Comparison of ENCODE assay signal across 10 mouse cellular contexts in the genomic region with DNA sequence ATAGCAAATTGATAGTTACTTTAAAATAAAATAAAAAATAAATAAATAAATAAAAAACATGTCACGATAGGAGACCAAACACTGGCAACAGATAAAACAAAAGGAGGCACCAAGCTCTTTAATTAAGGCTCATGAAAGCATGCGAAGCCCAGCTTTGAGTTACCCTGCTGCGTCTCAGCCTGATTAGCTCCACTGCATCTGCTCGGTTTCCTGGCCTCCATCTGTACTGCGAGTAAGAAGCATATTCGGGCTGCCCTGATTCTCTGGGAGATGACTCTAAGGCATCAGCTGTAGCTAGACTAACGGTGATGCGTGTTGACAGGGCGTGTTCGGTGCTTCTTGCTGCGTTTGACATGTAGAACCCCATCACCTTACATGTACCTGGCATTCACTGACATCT.
DNase-seq lines count a peak whose midpoint lies in the region; ATAC-seq lines count a peak whose summit lies in the region.
"Had no signal": no experiment of that assay in that cellular context is flagged by ENCODE, and none has a peak within 500 bp of the region (broad histone marks: within the 10 kb centered on the region; RNA-seq: fewer than 3 reads in every experiment).

No protein-coding gene starts in this region.

- no peaks in the 10 kb centered on the region for H3K9me3 ChIP-seq in forebrain, embryonic 15.5 days
- no peaks in the 10 kb centered on the region for H3K9me3 ChIP-seq in liver, embryonic 11.5 days (ENCODE audit: control insufficient read depth, low read length)
- H3K9me3 ChIP-seq: heart, embryonic 13.5 days had no signal

- peak; percentile 87 for ATAC-seq in forebrain, embryonic 15.5 days (replicated peaks)
- ATAC-seq in liver, embryonic 11.5 days (replicated peaks; ENCODE audit: low FRiP score), result no peak
- ATAC-seq: Patski had no signal

- no peaks in the 10 kb centered on the region for H3K27me3 ChIP-seq in forebrain, embryonic 15.5 days
- H3K27me3 ChIP-seq in liver, embryonic 11.5 days (replicated peaks; ENCODE audit: control insufficient read depth, insufficient read depth, low read length), result no peaks in the 10 kb centered on the region
- H3K27me3 ChIP-seq: heart, embryonic 13.5 days; Patski had no signal

- no peak overlapping the region for H3K4me2 ChIP-seq in forebrain, embryonic 15.5 days (replicated peaks)
- H3K4me2 ChIP-seq in liver, embryonic 11.5 days, result no peak overlapping the region

- peak overlapping the region; percentile 95 for H3K27ac ChIP-seq in forebrain, embryonic 15.5 days (replicated peaks)
- no peak overlapping the region for H3K27ac ChIP-seq in liver, embryonic 11.5 days (ENCODE audit: low read depth, low read length)

- peak; percentile 11 for DNase-seq in embryo, embryonic 10 days (ENCODE audit: low spot score)
- no peak for DNase-seq in embryo, embryonic 10.5 days (ENCODE audit: low spot score)
- DNase-seq in layer of hippocampus, postnatal 36 days, result peak; percentile 34 to 62
- peak; percentile 19 for DNase-seq in retina, postnatal 7 days (ENCODE audit: low read depth, low spot score)
- DNase-seq in liver, embryonic 11.5 days (ENCODE audit: low spot score), result no peak
- no peak for DNase-seq in ovary, postnatal 36 days (ENCODE audit: low spot score)
- DNase-seq in Muller cell, postnatal 12 days (ENCODE audit: inconsistent ontology term), result no peak

- H3K9ac ChIP-seq in forebrain, embryonic 15.5 days (replicated peaks), result no peak overlapping the region
- H3K9ac ChIP-seq in liver, embryonic 11.5 days (ENCODE audit: low read depth, low read length), result no peak overlapping the region

- peaks cover 22% of the 10 kb centered on the region for H3K4me1 ChIP-seq in forebrain, embryonic 15.5 days
- H3K4me1 ChIP-seq in liver, embryonic 11.5 days (replicated peaks; ENCODE audit: control insufficient read depth, insufficient read depth, low read length), result no peaks in the 10 kb centered on the region

- H3K36me3 ChIP-seq in forebrain, embryonic 15.5 days, result no peaks in the 10 kb centered on the region
- H3K36me3 ChIP-seq in liver, embryonic 11.5 days (ENCODE audit: control insufficient read depth, insufficient read depth, low read length), result no peaks in the 10 kb centered on the region
- H3K36me3 ChIP-seq: heart, embryonic 13.5 days had no signal

- 29% methylated on average over 11 of the region's 11 CpGs for WGBS in forebrain, embryonic 15.5 days
- WGBS in liver, embryonic 11.5 days, result 83% methylated on average over 11 of the region's 11 CpGs

- no peak overlapping the region for H3K4me3 ChIP-seq in forebrain, embryonic 15.5 days
- no peak overlapping the region for H3K4me3 ChIP-seq in liver, embryonic 11.5 days (ENCODE audit: low read depth, low read length)
- H3K4me3 ChIP-seq: heart, embryonic 13.5 days had no signal

Comparison
In these comparisons a context has a peak if more than half of its experiments do, and no peak if none do; other contexts are left out.
1. DNase-seq: peak in embryo, embryonic 10 days (single experiment), layer of hippocampus, postnatal 36 days (2 of 2) and retina, postnatal 7 days (single experiment); none in embryo, embryonic 10.5 days (single experiment), liver, embryonic 11.5 days (single experiment), ovary, postnatal 36 days (single experiment) and Muller cell, postnatal 12 days (single experiment).